Mouse (Mus musculus) MEL (cell line): ENCODE data around the gene Rfx4. TPM values are rescaled to one million over a fixed set of nuclear protein-coding genes. Genes with fewer than 3 reads are reported as not detected.

Experiments used
- DNase-seq: peaks from one replicate; pipeline ENCODE4 v3.0.0; 2011; ENCODE audit warnings: low read depth, low spot score
- H3K27ac ChIP-seq: 2 replicates; pipeline ENCODE4 v1.5.1; 2012; ENCODE audit warnings: low read depth, mild to moderate bottlenecking, control low read depth, low read length, moderate library complexity; ENCODE audit not compliant: control insufficient read depth
- H3K27me3 ChIP-seq, 2 experiments: fragments of 150-350 bp in 1 of 2; sonication (generic) in 1 of 2; 2 replicates each; pipeline ENCODE4 v1.6.1; 2012; ENCODE audit warnings: low read length in 2 of 2, mild to moderate bottlenecking in 2 of 2, improper control_type of control experiment in 1 of 2, moderate library complexity in 1 of 2; ENCODE audit not compliant: insufficient read depth in 2 of 2, control insufficient read depth in 1 of 2
- H3K36me3 ChIP-seq, 2 experiments: 2 replicates each; pipeline ENCODE4 v1.6.1; 2012 to 2014; ENCODE audit warnings: low read length in 2 of 2, improper control_type of control experiment in 1 of 2, inconsistent platforms in 1 of 2, mild to moderate bottlenecking in 1 of 2; ENCODE audit not compliant: insufficient read depth in 2 of 2, control insufficient read depth in 1 of 2
- H3K4me1 ChIP-seq, 2 experiments: fragments of 150-350 bp in 1 of 2; sonication (generic) in 1 of 2; 2 replicates each; pipeline ENCODE4 v1.6.1; 2012; ENCODE audit warnings: low read length in 2 of 2, improper control_type of control experiment in 1 of 2, mild to moderate bottlenecking in 1 of 2; ENCODE audit not compliant: insufficient read depth in 2 of 2, control insufficient read depth in 1 of 2
- H3K4me3 ChIP-seq, 2 experiments: fragments of 150-350 bp in 1 of 2; sonication (generic) in 1 of 2; 2 replicates each; pipeline ENCODE4 v1.5.1; 2012; ENCODE audit warnings: low read depth in 2 of 2, low read length in 2 of 2, mild to moderate bottlenecking in 2 of 2, moderate library complexity in 2 of 2, control low read depth in 1 of 2, improper control_type of control experiment in 1 of 2; ENCODE audit not compliant: control insufficient read depth in 1 of 2, insufficient read depth in 1 of 2
- H3K79me2 ChIP-seq: 2 replicates; pipeline ENCODE4 v1.6.1; 2012; ENCODE audit warnings: mild to moderate bottlenecking, low read length, moderate library complexity; ENCODE audit not compliant: control insufficient read depth, poor library complexity, insufficient read depth
- H3K9ac ChIP-seq: 2 replicates; pipeline ENCODE4 v1.6.1; 2012; ENCODE audit warnings: low read depth, mild to moderate bottlenecking, control low read depth, low read length, moderate library complexity; ENCODE audit not compliant: control insufficient read depth, poor library complexity, severe bottlenecking
- H3K9me3 ChIP-seq: fragments of 150-350 bp; sonication (generic); replicated peaks from 2 replicates; pipeline ENCODE4 v1.6.1; 2012; ENCODE audit warnings: mild to moderate bottlenecking, low read length, improper control_type of control experiment, moderate library complexity; ENCODE audit not compliant: insufficient read depth
- BHLHE40 ChIP-seq: IDR thresholded peaks from 2 replicates; pipeline ENCODE4 v1.6.1; 2012; ENCODE audit warnings: low read depth, mild to moderate bottlenecking, inconsistent platforms, low read length, improper control_type of control experiment, borderline replicate concordance
- CHD2 ChIP-seq: IDR thresholded peaks from 2 replicates; pipeline ENCODE4 v1.6.1; 2011; ENCODE audit warnings: low read length, improper control_type of control experiment
- CTCF ChIP-seq, 3 experiments: IDR thresholded peaks in 2 of 3; conservative IDR thresholded peaks in 1 of 3; 2 replicates each; pipeline ENCODE4 v1.5.1; 2011 to 2012; ENCODE audit warnings: low read length in 3 of 3, low read depth in 2 of 3, mild to moderate bottlenecking in 2 of 3, improper control_type of control experiment in 1 of 3, inconsistent platforms in 1 of 3, mixed read lengths in 1 of 3, moderate library complexity in 1 of 3; ENCODE audit not compliant: control insufficient read depth in 1 of 3, insufficient read depth in 1 of 3, poor library complexity in 1 of 3, severe bottlenecking in 1 of 3
- E2F4 ChIP-seq: IDR thresholded peaks from 2 replicates; pipeline ENCODE4 v1.6.1; 2011; ENCODE audit warnings: low read depth, low read length, improper control_type of control experiment, borderline replicate concordance
- EP300 ChIP-seq, 2 experiments: IDR thresholded peaks; 2 replicates each; pipeline ENCODE4 v1.6.1; 2011; ENCODE audit warnings: improper control_type of control experiment in 2 of 2, low read length in 2 of 2, low read depth in 1 of 2, mild to moderate bottlenecking in 1 of 2
- GABPA ChIP-seq: IDR thresholded peaks from 2 replicates; pipeline ENCODE4 v1.6.1; 2012; ENCODE audit warnings: low read depth, mild to moderate bottlenecking, inconsistent platforms, low read length, improper control_type of control experiment, moderate library complexity
- GATA1 ChIP-seq: IDR thresholded peaks from 2 replicates; pipeline ENCODE4 v1.6.1; 2011; ENCODE audit warnings: low read depth, low read length, improper control_type of control experiment
- HCFC1 ChIP-seq: IDR thresholded peaks from 2 replicates; pipeline ENCODE4 v1.6.1; 2012; ENCODE audit warnings: low read depth, mild to moderate bottlenecking, inconsistent platforms, low read length, improper control_type of control experiment, moderate library complexity
- JUND ChIP-seq: IDR thresholded peaks from 2 replicates; pipeline ENCODE4 v1.6.1; 2011; ENCODE audit warnings: low read depth, mild to moderate bottlenecking, improper control_type of control experiment, low read length
- KAT2A ChIP-seq: conservative IDR thresholded peaks from 2 replicates; pipeline ENCODE4 v1.6.1; 2012; ENCODE audit warnings: low read depth, low read length, improper control_type of control experiment, inconsistent platforms
- MAFK ChIP-seq: IDR thresholded peaks from 2 replicates; pipeline ENCODE4 v1.6.1; 2011; ENCODE audit warnings: low read depth, mild to moderate bottlenecking, low read length, improper control_type of control experiment, borderline replicate concordance
- MEF2A ChIP-seq: IDR thresholded peaks from 2 replicates; pipeline ENCODE4 v1.6.1; 2014; ENCODE audit warnings: low read depth, mild to moderate bottlenecking, inconsistent platforms, low read length, improper control_type of control experiment; ENCODE audit not compliant: poor library complexity, insufficient replicate concordance, severe bottlenecking; ENCODE audit errors: extremely low read depth
- MXI1 ChIP-seq: IDR thresholded peaks from 2 replicates; pipeline ENCODE4 v1.6.1; 2011; ENCODE audit warnings: mild to moderate bottlenecking, low read depth, low read length, improper control_type of control experiment
- MYB ChIP-seq: IDR thresholded peaks from 2 replicates; pipeline ENCODE4 v1.6.1; 2011; ENCODE audit warnings: mild to moderate bottlenecking, low read depth, low read length, improper control_type of control experiment
- MYC ChIP-seq: IDR thresholded peaks from 2 replicates; pipeline ENCODE4 v1.6.1; 2011; ENCODE audit warnings: low read depth, mild to moderate bottlenecking, low read length, improper control_type of control experiment, moderate library complexity
- NRF1 ChIP-seq: IDR thresholded peaks from 2 replicates; pipeline ENCODE4 v1.6.1; 2014; ENCODE audit warnings: low read depth, mild to moderate bottlenecking, inconsistent platforms, low read length, improper control_type of control experiment, moderate library complexity; ENCODE audit not compliant: poor library complexity, insufficient read depth, severe bottlenecking
- POLR2AphosphoS5 ChIP-seq: IDR thresholded peaks from 2 replicates; pipeline ENCODE4 v1.6.1; 2012; ENCODE audit warnings: low read depth, borderline replicate concordance, mild to moderate bottlenecking, inconsistent platforms, low read length, moderate library complexity, mixed read lengths
- RAD21 ChIP-seq: IDR thresholded peaks from 2 replicates; pipeline ENCODE4 v1.6.1; 2011; ENCODE audit warnings: mild to moderate bottlenecking, low read depth, low read length, improper control_type of control experiment
- SMC3 ChIP-seq: IDR thresholded peaks from 2 replicates; pipeline ENCODE4 v1.6.1; 2011; ENCODE audit warnings: low read depth, low read length, improper control_type of control experiment
- TAL1 ChIP-seq: IDR thresholded peaks from 2 replicates; pipeline ENCODE4 v1.6.1; 2012; ENCODE audit warnings: mild to moderate bottlenecking, inconsistent platforms, low read length, moderate library complexity, mixed read lengths
- UBTF ChIP-seq: IDR thresholded peaks from 2 replicates; pipeline ENCODE4 v1.6.1; 2012; ENCODE audit warnings: low read depth, mild to moderate bottlenecking, inconsistent platforms, low read length, improper control_type of control experiment, moderate library complexity, borderline replicate concordance; ENCODE audit not compliant: insufficient read depth
- USF1 ChIP-seq: IDR thresholded peaks from 2 replicates; pipeline ENCODE4 v1.6.1; 2014; ENCODE audit warnings: low read depth, mild to moderate bottlenecking, inconsistent platforms, low read length, improper control_type of control experiment, moderate library complexity
- USF2 ChIP-seq, 2 experiments: IDR thresholded peaks; 2 replicates each; pipeline ENCODE4 v1.6.1; 2011 to 2012; ENCODE audit warnings: improper control_type of control experiment in 2 of 2, low read length in 2 of 2, borderline replicate concordance in 1 of 2, inconsistent platforms in 1 of 2, low read depth in 1 of 2, mild to moderate bottlenecking in 1 of 2; ENCODE audit not compliant: insufficient read depth in 1 of 2
- ZC3H11A ChIP-seq: IDR thresholded peaks from 2 replicates; pipeline ENCODE4 v1.6.1; 2012; ENCODE audit warnings: low read depth, mild to moderate bottlenecking, inconsistent platforms, low read length, improper control_type of control experiment
- ZKSCAN1 ChIP-seq: IDR thresholded peaks from 2 replicates; pipeline ENCODE4 v1.6.1; 2012; ENCODE audit warnings: low read depth, mild to moderate bottlenecking, inconsistent platforms, low read length, improper control_type of control experiment, moderate library complexity
- ZMIZ1 ChIP-seq: IDR thresholded peaks from 2 replicates; pipeline ENCODE4 v1.6.1; 2012; ENCODE audit warnings: low read depth, mild to moderate bottlenecking, inconsistent platforms, low read length, improper control_type of control experiment, moderate library complexity
- polyA plus RNA-seq, 2 experiments: library from polyadenylated mRNA; stranded (reverse) in 1 of 2; unstranded in 1 of 2; fragments of >175 nt in 1 of 2; fragments of >200 nt in 1 of 2; gene quantifications; 2 replicates each; pipeline versions ENCODE4 v1.2.1 to v1.2.4; 2012; ENCODE audit warnings: low replicate concordance in 2 of 2, low read depth in 1 of 2; ENCODE audit not compliant: insufficient read length in 2 of 2, insufficient read depth in 1 of 2, missing spikeins in 1 of 2
- total RNA-seq: library from RNA; depleted of rRNA; stranded (reverse); fragments of 300-350 nt; gene quantifications from 2 replicates; pipeline ENCODE4 v1.2.3, GENCODE M21; 2012

Gene Rfx4
- total and polyA plus RNA-seq, 3 experiments = not detected

DNA sequence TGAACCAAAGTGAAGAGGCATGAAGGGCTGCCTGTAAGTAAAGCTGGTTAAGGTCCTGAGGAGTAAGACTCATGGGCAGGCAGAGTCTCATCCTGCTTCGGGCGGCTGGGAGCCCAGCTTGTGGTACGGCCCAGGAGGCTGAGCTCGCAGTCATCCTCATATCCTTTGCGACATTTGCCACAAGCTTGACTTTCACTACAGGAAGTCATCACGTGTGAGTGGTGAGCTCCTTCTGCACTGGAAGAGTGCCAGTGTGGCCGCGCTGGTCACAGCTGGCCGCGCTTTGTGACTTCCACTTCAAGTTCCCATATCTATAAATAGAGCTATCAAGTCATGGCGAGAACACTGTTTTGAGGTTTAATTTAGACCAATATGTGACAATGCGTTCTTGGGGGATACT lies 18.7 kb downstream of the Rfx4 start:
- Histone ChIP-seq H3K9me3 (no peaks in the 10 kb centered on the region), H3K9ac (no peak overlapping the region), H3K4me3 (no peak overlapping the region), H3K79me2 (no peaks in the 10 kb centered on the region), H3K36me3 (no peaks in the 10 kb centered on the region), H3K27ac (no peak overlapping the region), H3K27me3 (peaks cover 0 to 1% of the 10 kb centered on the region in 2 experiments; a peak in 1 of 4 replicates), H3K4me1 (no peaks in the 10 kb centered on the region)
- peak; percentile 8 for DNase-seq
- TF ChIP-seq MXI1 = no peak
- TF ChIP-seq CHD2 = no peak
- no peak for TF ChIP-seq ZKSCAN1
- no peak for TF ChIP-seq MEF2A
- no peak for TF ChIP-seq MAFK
- no peak for TF ChIP-seq ZMIZ1
- TF ChIP-seq BHLHE40 = no peak
- no peak for TF ChIP-seq E2F4
- TF ChIP-seq GATA1 = no peak
- no peak for TF ChIP-seq NRF1
- no peak for TF ChIP-seq MYC
- TF ChIP-seq CTCF (IDR thresholded peaks at IDR 0.05 in 2 of 3, conservative IDR thresholded peaks at IDR 0.05 in 1 of 3; ENCODE audit: control insufficient read depth in 1 of 3, insufficient read depth in 1 of 3, low read depth in 2 of 3, low read length in 3 of 3, poor library complexity in 1 of 3, severe bottlenecking in 1 of 3) = no peak
- no peak for TF ChIP-seq KAT2A
- TF ChIP-seq MYB = no peak

DNA sequence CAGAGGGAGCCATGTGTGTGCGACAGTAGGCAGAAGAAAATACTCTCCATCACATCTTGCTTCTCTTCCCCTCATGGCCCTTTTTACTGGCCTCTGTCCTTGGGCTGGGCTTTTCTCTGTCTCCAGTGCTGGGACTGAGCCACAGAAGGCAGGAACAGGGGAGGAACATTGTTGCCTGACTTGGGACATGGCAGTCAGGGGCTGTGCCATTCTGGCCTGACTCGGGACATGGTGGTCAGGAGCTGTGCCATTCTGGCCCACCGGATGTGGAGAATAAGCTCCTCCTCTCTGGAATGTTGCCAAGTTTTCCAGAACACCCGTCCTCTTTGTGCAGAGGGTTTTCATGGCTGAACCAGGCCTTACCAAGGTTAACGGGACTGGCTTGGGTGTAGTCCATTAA lies 21.2 kb downstream of the Rfx4 start:
- Histone ChIP-seq H3K4me1 (no peaks in the 10 kb centered on the region), H3K36me3 (no peaks in the 10 kb centered on the region), H3K79me2 (no peaks in the 10 kb centered on the region), H3K9me3 (no peaks in the 10 kb centered on the region), H3K27ac (no peak overlapping the region), H3K27me3 (peaks cover 0 to 1% of the 10 kb centered on the region in 2 experiments; a peak in 2 of 4 replicates), H3K4me3 (no peak overlapping the region), H3K9ac (no peak overlapping the region)
- no peak for TF ChIP-seq GABPA
- no peak for TF ChIP-seq MYB
- TF ChIP-seq UBTF = no peak
- TF ChIP-seq ZMIZ1 = no peak
- no peak for TF ChIP-seq RAD21
- no peak for TF ChIP-seq MXI1
- TF ChIP-seq USF1 = no peak
- TF ChIP-seq E2F4 = no peak
- TF ChIP-seq EP300 (IDR thresholded peaks at IDR 0.05; ENCODE audit: low read depth in 1 of 2, low read length in 2 of 2) = no peak
- TF ChIP-seq JUND = no peak
- no peak for TF ChIP-seq GATA1
- TF ChIP-seq POLR2AphosphoS5 = no peak
- no peak for TF ChIP-seq MYC
- no peak for TF ChIP-seq TAL1
- TF ChIP-seq SMC3 = no peak
- no peak for TF ChIP-seq HCFC1
- TF ChIP-seq ZC3H11A = no peak
- no peak for TF ChIP-seq USF2 (IDR thresholded peaks at IDR 0.05; ENCODE audit: borderline replicate concordance in 1 of 2, insufficient read depth in 1 of 2, low read depth in 1 of 2, low read length in 2 of 2)
- DNase-seq = no peak
